Mouse (Mus musculus) forebrain, embryonic 13.5 days (tissue): ENCODE results near the gene Wdr4. TPM values are rescaled to one million over a fixed set of nuclear protein-coding genes. Genes with fewer than 3 reads are reported as not detected.

ENCODE experiments used
- ATAC-seq: fragments of 200-750 bp; cut with Nextera tagmentation; 2 replicates; pipeline ENCODE4 v1.8.0; 2017
- H3K27ac ChIP-seq: fragments of 300-500 bp; sonication (generic); 2 replicates; pipeline ENCODE4 v1.5.1; 2015; ENCODE audit warnings: inconsistent platforms, mild to moderate bottlenecking, moderate library complexity
- H3K27me3 ChIP-seq: fragments of 300-500 bp; sonication (generic); 2 replicates; pipeline ENCODE4 v1.6.1; 2015; ENCODE audit warnings: mild to moderate bottlenecking, inconsistent platforms
- H3K36me3 ChIP-seq: fragments of 300-500 bp; sonication (generic); 2 replicates; pipeline ENCODE4 v1.6.1; 2015; ENCODE audit warnings: mild to moderate bottlenecking, inconsistent platforms; ENCODE audit not compliant: poor library complexity, severe bottlenecking
- H3K4me1 ChIP-seq: fragments of 300-500 bp; sonication (generic); 2 replicates; pipeline ENCODE4 v1.6.1; 2015; ENCODE audit warnings: inconsistent platforms
- H3K4me2 ChIP-seq: fragments of 300-500 bp; sonication (generic); 2 replicates; pipeline ENCODE4 v1.6.1; 2015; ENCODE audit warnings: inconsistent platforms, mild to moderate bottlenecking, moderate library complexity
- H3K4me3 ChIP-seq: fragments of 300-500 bp; sonication (generic); 2 replicates; pipeline ENCODE4 v1.5.1; 2015; ENCODE audit warnings: mild to moderate bottlenecking, inconsistent platforms
- H3K9ac ChIP-seq: fragments of 300-500 bp; sonication (generic); 2 replicates; pipeline ENCODE4 v1.6.1; 2015; ENCODE audit warnings: mild to moderate bottlenecking, inconsistent platforms
- H3K9me3 ChIP-seq: fragments of 300-500 bp; sonication (generic); replicated peaks from 2 replicates; pipeline ENCODE4 v1.6.1; 2016; ENCODE audit warnings: inconsistent platforms
- WGBS: fragments of 180-500 bp; shearing (Covaris S2); methylation state at CpG from one replicate; pipeline ENCODE4 v1.1.7; 2015; 5-methylcytosine and 5-hydroxymethylcytosine counted together
- polyA plus RNA-seq: library from polyadenylated mRNA; unstranded; fragments of >200 nt; fragmentation: Nextera tagmentation; extraction: Ambion mirVana; gene quantifications from 2 replicates; pipeline ENCODE4 v1.2.1, GENCODE M21; 2015

The Wdr4 gene
- polyA plus RNA-seq, 1 experiment from 2014 or later, result 37.9 TPM

- peaks cover 94% of the 10 kb centered on the region for H3K36me3 ChIP-seq
- WGBS, result 29% methylated on average over 5 of the region's 5 CpGs
Measured at GRCm38 (mm10) chr17:31505013-31505412, 14.8 kb downstream of the Wdr4 start.

DNA sequence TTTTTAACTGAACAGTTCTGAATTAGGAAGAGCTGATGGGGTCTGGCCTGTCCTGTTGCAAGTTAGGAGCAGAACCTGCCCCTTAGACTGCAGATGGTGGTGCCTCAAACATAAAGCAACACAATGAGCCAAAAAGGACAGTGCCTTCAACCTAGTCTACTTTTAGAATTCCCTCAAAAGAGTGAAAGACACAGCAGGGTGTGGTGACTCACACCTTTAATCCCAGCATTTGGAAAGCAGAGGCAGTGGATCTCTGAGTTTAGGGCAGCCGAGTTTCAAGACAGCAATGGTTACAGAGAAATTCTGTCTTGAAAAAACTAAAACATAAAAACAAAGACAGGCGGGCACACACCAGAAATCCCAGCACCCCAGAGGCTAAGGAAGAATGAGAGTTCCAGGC, 15.8 kb downstream of the Wdr4 start:
- Histone ChIP-seq H3K27me3 (no peaks in the 10 kb centered on the region), H3K27ac (no peak overlapping the region), H3K4me3 (no peak overlapping the region), H3K36me3 (peaks cover 95% of the 10 kb centered on the region), H3K9me3 (no peaks in the 10 kb centered on the region), H3K9ac (no peak overlapping the region), H3K4me2 (no peak overlapping the region), H3K4me1 (peaks cover 10% of the 10 kb centered on the region)
- WGBS, result 65% methylated on average over 2 of the region's 2 CpGs
- no peak for ATAC-seq

More at GRCm38 (mm10) chr17:31505013-31505412, 14.8 kb downstream of the Wdr4 start:
- Histone ChIP-seq H3K27ac (no peak overlapping the region), H3K9me3 (no peaks in the 10 kb centered on the region), H3K27me3 (no peaks in the 10 kb centered on the region), H3K9ac (no peak overlapping the region), H3K4me2 (no peak overlapping the region), H3K4me3 (no peak overlapping the region), H3K4me1 (peaks cover 10% of the 10 kb centered on the region)
- no peak for ATAC-seq

GRCm38 (mm10) chr17:31503337-31503736, 16.4 kb downstream of the Wdr4 start:
- Histone ChIP-seq H3K9me3 (no peaks in the 10 kb centered on the region), H3K4me1 (peaks cover 10% of the 10 kb centered on the region), H3K27me3 (no peaks in the 10 kb centered on the region), H3K9ac (no peak overlapping the region), H3K4me2 (no peak overlapping the region), H3K36me3 (peaks cover 95% of the 10 kb centered on the region), H3K27ac (no peak overlapping the region), H3K4me3 (no peak overlapping the region)
- 93% methylated on average over 12 of the region's 12 CpGs for whole genome bisulfite sequencing
- no peak for ATAC-seq

DNA sequence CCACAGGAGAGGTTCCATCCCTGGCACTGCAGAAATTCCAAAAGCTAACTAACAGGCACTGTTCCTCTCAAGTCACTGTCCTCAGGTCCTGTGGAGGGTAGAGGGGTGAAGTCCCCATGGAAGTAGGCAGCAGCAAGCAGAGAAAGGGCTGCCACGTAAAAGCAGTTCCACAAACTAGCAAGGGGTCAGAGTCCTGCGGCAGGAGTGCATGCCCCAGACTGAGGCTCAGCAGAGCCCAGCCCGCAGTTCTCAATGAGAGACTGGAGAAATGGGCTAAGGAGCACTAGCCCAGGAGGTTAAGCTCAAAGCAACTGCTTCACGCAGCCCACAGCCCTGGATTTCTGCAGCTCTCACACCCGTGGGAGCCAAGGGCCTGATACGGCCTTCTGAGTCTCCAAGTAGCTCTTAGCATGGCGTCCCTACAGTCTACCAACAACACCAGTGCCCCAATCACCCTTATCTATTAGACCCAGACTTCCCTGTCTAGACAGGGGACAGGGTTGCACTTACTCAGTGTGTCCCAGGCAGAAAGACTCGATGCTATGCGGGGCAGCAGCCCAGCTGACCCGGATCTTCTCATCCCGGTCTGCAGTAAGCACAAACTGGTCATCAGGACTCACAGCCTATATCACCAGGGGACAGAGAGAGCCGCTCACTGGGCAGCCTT, 17.4 kb downstream of the Wdr4 start:
- no peaks in the 10 kb centered on the region for H3K9me3 ChIP-seq
- 92% methylated on average over 12 of the region's 12 CpGs for WGBS
- no peaks in the 10 kb centered on the region for H3K27me3 ChIP-seq
- no peak overlapping the region for H3K27ac ChIP-seq
- no peak overlapping the region for H3K9ac ChIP-seq
- no peak overlapping the region for H3K4me3 ChIP-seq
- no peak overlapping the region for H3K4me2 ChIP-seq
- H3K36me3 ChIP-seq, result peaks cover 95% of the 10 kb centered on the region
- H3K4me1 ChIP-seq, result peaks cover 10% of the 10 kb centered on the region
- ATAC-seq, result no peak

GRCm38 (mm10) chr17:31500908-31501307, 18.9 kb downstream of the Wdr4 start:
- Histone ChIP-seq H3K9ac (no peak overlapping the region), H3K4me3 (no peak overlapping the region), H3K4me2 (no peak overlapping the region), H3K4me1 (peaks cover 10% of the 10 kb centered on the region), H3K36me3 (peaks cover 97% of the 10 kb centered on the region), H3K9me3 (no peaks in the 10 kb centered on the region), H3K27ac (no peak overlapping the region), H3K27me3 (no peaks in the 10 kb centered on the region)
- 80% methylated on average over 3 of the region's 3 CpGs for WGBS
- no peak for ATAC-seq

DNA sequence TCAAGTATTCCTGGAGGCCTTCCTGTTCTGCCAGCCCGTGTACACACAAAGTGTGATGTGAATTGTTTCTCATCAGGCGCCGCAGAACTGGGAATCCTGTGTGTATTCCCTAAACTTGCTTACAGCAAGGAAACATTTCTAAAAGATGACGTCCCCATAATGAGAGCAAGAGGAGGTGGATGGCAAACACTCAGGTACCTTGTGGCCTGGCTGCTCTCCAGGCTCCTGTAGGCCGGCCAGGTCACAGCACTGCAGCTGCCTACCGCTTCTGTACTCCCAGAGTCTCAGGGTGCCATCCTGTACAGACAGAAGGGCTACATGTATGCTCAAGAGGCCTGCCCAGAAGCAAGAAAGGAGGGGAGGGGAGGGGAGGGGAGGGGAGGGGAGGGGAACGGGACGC, 19.4 kb downstream of the Wdr4 start:
- Histone ChIP-seq H3K9me3 (no peaks in the 10 kb centered on the region), H3K36me3 (peaks cover 97% of the 10 kb centered on the region), H3K27me3 (no peaks in the 10 kb centered on the region), H3K4me2 (no peak overlapping the region), H3K27ac (no peak overlapping the region), H3K4me3 (no peak overlapping the region), H3K9ac (no peak overlapping the region), H3K4me1 (peaks cover 10% of the 10 kb centered on the region)
- WGBS, result 92% methylated on average over 8 of the region's 8 CpGs
- no peak for ATAC-seq

DNA sequence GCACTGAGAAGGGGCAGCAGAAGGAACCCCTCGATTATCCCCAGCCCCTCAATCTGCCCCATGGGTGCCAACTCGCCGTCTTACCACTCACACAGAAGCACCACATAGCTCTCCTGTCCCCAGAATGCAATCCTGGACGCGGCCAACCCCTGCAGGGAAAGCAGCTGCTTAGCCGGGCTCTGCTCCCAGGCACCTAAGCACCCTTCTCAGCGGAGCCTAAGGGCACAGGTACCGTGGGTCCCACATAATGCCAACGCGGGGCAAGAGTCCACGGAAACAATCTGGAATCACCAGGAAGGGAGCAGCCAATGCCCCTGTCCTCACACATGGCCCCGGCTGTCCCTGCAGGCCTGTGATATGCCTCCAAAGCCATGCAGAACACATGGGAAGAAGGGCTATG, 20.1 kb downstream of the Wdr4 start:
- peaks cover 3% of the 10 kb centered on the region for H3K4me1 ChIP-seq
- H3K36me3 ChIP-seq, result peaks cover 96% of the 10 kb centered on the region
- no peak overlapping the region for H3K9ac ChIP-seq
- H3K27me3 ChIP-seq, result no peaks in the 10 kb centered on the region
- no peak overlapping the region for H3K27ac ChIP-seq
- no peak overlapping the region for H3K4me3 ChIP-seq
- ATAC-seq, result no peak
- no peak overlapping the region for H3K4me2 ChIP-seq
- H3K9me3 ChIP-seq, result no peaks in the 10 kb centered on the region
- WGBS, result 94% methylated on average over 12 of the region's 12 CpGs

GRCm38 (mm10) chr17:31497726-31498125, 22.1 kb downstream of the Wdr4 start:
- H3K4me3 ChIP-seq, result no peak overlapping the region
- no peaks in the 10 kb centered on the region for H3K9me3 ChIP-seq
- H3K4me2 ChIP-seq, result no peak overlapping the region
- H3K27ac ChIP-seq, result no peak overlapping the region
- WGBS, result 90% methylated on average over 6 of the region's 6 CpGs
- no peaks in the 10 kb centered on the region for H3K4me1 ChIP-seq
- no peak overlapping the region for H3K9ac ChIP-seq
- peaks cover 79% of the 10 kb centered on the region for H3K36me3 ChIP-seq
- ATAC-seq, result no peak
- no peaks in the 10 kb centered on the region for H3K27me3 ChIP-seq

DNA sequence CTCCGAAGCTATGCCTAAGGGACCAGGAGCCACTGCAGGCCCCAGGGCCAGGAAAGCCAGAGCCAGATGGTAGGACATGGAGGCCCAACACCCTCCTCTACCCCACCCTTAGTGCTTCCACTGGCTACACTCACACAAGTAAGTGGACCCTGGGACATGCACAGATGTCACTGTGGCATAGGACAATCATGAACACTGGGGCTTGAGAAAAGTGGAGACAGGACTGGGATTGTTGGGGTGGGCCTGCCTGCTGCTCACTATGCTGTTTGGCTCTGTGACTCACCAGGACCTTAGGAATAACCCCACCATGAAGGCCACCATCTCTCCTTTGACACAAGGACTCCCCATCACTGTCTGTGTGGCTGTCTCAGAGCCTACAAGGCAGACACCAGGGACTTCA, 24.8 kb downstream of the Wdr4 start:
- no peak overlapping the region for H3K9ac ChIP-seq
- 95% methylated on average over 1 of the region's 1 CpGs for WGBS
- no peaks in the 10 kb centered on the region for H3K9me3 ChIP-seq
- H3K36me3 ChIP-seq, result peaks cover 52% of the 10 kb centered on the region
- H3K4me3 ChIP-seq, result no peak overlapping the region
- H3K4me2 ChIP-seq, result no peak overlapping the region
- H3K4me1 ChIP-seq, result no peaks in the 10 kb centered on the region
- H3K27me3 ChIP-seq, result no peaks in the 10 kb centered on the region
- ATAC-seq, result no peak
- no peak overlapping the region for H3K27ac ChIP-seq

- Histone ChIP-seq H3K9ac (no peak overlapping the region), H3K4me1 (no peaks in the 10 kb centered on the region), H3K27ac (no peak overlapping the region), H3K27me3 (no peaks in the 10 kb centered on the region), H3K4me2 (no peak overlapping the region), H3K4me3 (no peak overlapping the region), H3K9me3 (no peaks in the 10 kb centered on the region), H3K36me3 (peaks cover 26% of the 10 kb centered on the region)
- ATAC-seq, result peak; percentile 82
- 2% methylated on average over 2 of the region's 2 CpGs for WGBS
Measured at GRCm38 (mm10) chr17:31492416-31492815, 27.4 kb downstream of the Wdr4 start.

GRCm38 (mm10) chr17:31491355-31491754, 28.4 kb downstream of the Wdr4 start:
- Histone ChIP-seq H3K9ac (no peak overlapping the region), H3K36me3 (peaks cover 15% of the 10 kb centered on the region), H3K4me2 (no peak overlapping the region), H3K4me3 (no peak overlapping the region), H3K9me3 (no peaks in the 10 kb centered on the region), H3K27me3 (no peaks in the 10 kb centered on the region), H3K27ac (no peak overlapping the region), H3K4me1 (no peaks in the 10 kb centered on the region)
- ATAC-seq, result no peak

GRCm38 (mm10) chr17:31487433-31488060, 32.2 kb downstream of the Wdr4 start:
- no peaks in the 10 kb centered on the region for H3K36me3 ChIP-seq
- no peak overlapping the region for H3K4me2 ChIP-seq
- 0 out of 2 replicates have a peak overlapping the region, but pooled peaks have one; percentile 4 for H3K9ac ChIP-seq
- H3K27ac ChIP-seq, result no peak overlapping the region
- no peaks in the 10 kb centered on the region for H3K27me3 ChIP-seq
- WGBS, result 21% methylated on average over 6 of the region's 6 CpGs
- ATAC-seq, result no peak
- H3K4me3 ChIP-seq, result no peak overlapping the region
- no peaks in the 10 kb centered on the region for H3K9me3 ChIP-seq
- no peaks in the 10 kb centered on the region for H3K4me1 ChIP-seq
